Mouse (Mus musculus): ENCODE data around the gene Pacsin2. TPM values are rescaled to one million over a fixed set of nuclear protein-coding genes. Genes with fewer than 3 reads are reported as not detected.

The Pacsin2 gene
- total and polyA plus RNA-seq, 2 experiments: 29.1 to 34.0 TPM

GRCm38 (mm10) chr15:83452219-83452760, 12.1 kb downstream of the Pacsin2 start:
- Histone ChIP-seq H3K27ac (replicated peaks; ENCODE audit: insufficient read depth, low read depth, low read length) (peak overlapping the region; percentile 99), H3K79me2 (ENCODE audit: control insufficient read depth, insufficient read depth, low read length) (peaks cover 32% of the 10 kb centered on the region), H3K27me3 (ENCODE audit: control insufficient read depth, insufficient read depth, low read length) (no peaks in the 10 kb centered on the region), H3K36me3 (ENCODE audit: control insufficient read depth, insufficient read depth, low read length) (no peaks in the 10 kb centered on the region), H3K9ac (ENCODE audit: low read depth, low read length) (peak overlapping the region; percentile 19; the same call in 1 of the 2 replicates), H3K4me3 (ENCODE audit: insufficient read depth, low read depth, low read length) (no peak overlapping the region), H3K4me1 (ENCODE audit: control insufficient read depth, insufficient read depth, low read length) (peaks cover 57% of the 10 kb centered on the region)
- 23% methylated on average over 7 of the region's 7 CpGs for WGBS
- TF ChIP-seq POLR2A (IDR thresholded peaks at IDR 0.05; ENCODE audit: extremely low read depth, insufficient read depth, low read length) (no peak), CTCF (IDR thresholded peaks at IDR 0.05; ENCODE audit: low read depth, low read length) (no peak)
- peak; percentile 96 for DNase-seq (ENCODE audit: extremely low read depth, low read depth, low spot score)

GRCm38 (mm10) chr15:83451621-83452210, 12.7 kb downstream of the Pacsin2 start:
- TF ChIP-seq CTCF (IDR thresholded peaks at IDR 0.05; ENCODE audit: low read depth, low read length): no peak
- no peak for TF ChIP-seq POLR2A (IDR thresholded peaks at IDR 0.05; ENCODE audit: extremely low read depth, insufficient read depth, low read length)
- H3K4me3 ChIP-seq (ENCODE audit: insufficient read depth, low read depth, low read length): no peak overlapping the region
- H3K36me3 ChIP-seq (ENCODE audit: control insufficient read depth, insufficient read depth, low read length): no peaks in the 10 kb centered on the region
- peaks cover 55% of the 10 kb centered on the region for H3K4me1 ChIP-seq (ENCODE audit: control insufficient read depth, insufficient read depth, low read length)
- no peaks in the 10 kb centered on the region for H3K27me3 ChIP-seq (ENCODE audit: control insufficient read depth, insufficient read depth, low read length)
- H3K27ac ChIP-seq (replicated peaks; ENCODE audit: insufficient read depth, low read depth, low read length): peak overlapping the region; percentile 99
- H3K9ac ChIP-seq (ENCODE audit: low read depth, low read length): peak overlapping the region; percentile 19; the same call in 1 of the 2 replicates
- WGBS: 20% methylated on average over 7 of the region's 7 CpGs
- peaks cover 30% of the 10 kb centered on the region for H3K79me2 ChIP-seq (ENCODE audit: control insufficient read depth, insufficient read depth, low read length)
- peak; percentile 100 for DNase-seq (ENCODE audit: extremely low read depth, low read depth, low spot score)

GRCm38 (mm10) chr15:83450007-83450406, 14.4 kb downstream of the Pacsin2 start:
- Histone ChIP-seq H3K36me3 (ENCODE audit: control insufficient read depth, insufficient read depth, low read length) (no peaks in the 10 kb centered on the region), H3K79me2 (ENCODE audit: control insufficient read depth, insufficient read depth, low read length) (peaks cover 41% of the 10 kb centered on the region), H3K27ac (replicated peaks; ENCODE audit: insufficient read depth, low read depth, low read length) (no peak overlapping the region), H3K9ac (ENCODE audit: low read depth, low read length) (no peak overlapping the region), H3K4me1 (ENCODE audit: control insufficient read depth, insufficient read depth, low read length) (peaks cover 61% of the 10 kb centered on the region), H3K27me3 (ENCODE audit: control insufficient read depth, insufficient read depth, low read length) (no peaks in the 10 kb centered on the region), H3K4me3 (ENCODE audit: insufficient read depth, low read depth, low read length) (no peak overlapping the region)
- no peak for DNase-seq (ENCODE audit: extremely low read depth, low read depth, low spot score)
- 92% methylated on average over 2 of the region's 2 CpGs for WGBS
- TF ChIP-seq CTCF (IDR thresholded peaks at IDR 0.05; ENCODE audit: low read depth, low read length): no peak
- TF ChIP-seq POLR2A (IDR thresholded peaks at IDR 0.05; ENCODE audit: extremely low read depth, insufficient read depth, low read length): no peak

GRCm38 (mm10) chr15:83448646-83449045, 15.8 kb downstream of the Pacsin2 start:
- H3K4me1 ChIP-seq (ENCODE audit: control insufficient read depth, insufficient read depth, low read length): peaks cover 61% of the 10 kb centered on the region
- 29% methylated on average over 5 of the region's 5 CpGs for WGBS
- no peak for DNase-seq (ENCODE audit: extremely low read depth, low read depth, low spot score)
- no peaks in the 10 kb centered on the region for H3K27me3 ChIP-seq (ENCODE audit: control insufficient read depth, insufficient read depth, low read length)
- no peak overlapping the region for H3K9ac ChIP-seq (ENCODE audit: low read depth, low read length)
- peak overlapping the region; percentile 68 for H3K27ac ChIP-seq (replicated peaks; ENCODE audit: insufficient read depth, low read depth, low read length)
- H3K79me2 ChIP-seq (ENCODE audit: control insufficient read depth, insufficient read depth, low read length): peaks cover 37% of the 10 kb centered on the region
- H3K4me3 ChIP-seq (ENCODE audit: insufficient read depth, low read depth, low read length): no peak overlapping the region
- H3K36me3 ChIP-seq (ENCODE audit: control insufficient read depth, insufficient read depth, low read length): no peaks in the 10 kb centered on the region
- TF ChIP-seq POLR2A (IDR thresholded peaks at IDR 0.05; ENCODE audit: extremely low read depth, insufficient read depth, low read length) (no peak), CTCF (IDR thresholded peaks at IDR 0.05; ENCODE audit: low read depth, low read length) (no peak)

- Histone ChIP-seq H3K4me1 (ENCODE audit: control insufficient read depth, insufficient read depth, low read length) (peaks cover 58% of the 10 kb centered on the region), H3K9ac (ENCODE audit: low read depth, low read length) (0 out of 2 replicates have a peak overlapping the region, but pooled peaks have one; percentile 56), H3K36me3 (ENCODE audit: control insufficient read depth, insufficient read depth, low read length) (no peaks in the 10 kb centered on the region), H3K79me2 (ENCODE audit: control insufficient read depth, insufficient read depth, low read length) (peaks cover 44% of the 10 kb centered on the region), H3K27me3 (ENCODE audit: control insufficient read depth, insufficient read depth, low read length) (no peaks in the 10 kb centered on the region), H3K27ac (replicated peaks; ENCODE audit: insufficient read depth, low read depth, low read length) (peak overlapping the region; percentile 68), H3K4me3 (ENCODE audit: insufficient read depth, low read depth, low read length) (no peak overlapping the region)
- WGBS: 21% methylated on average over 10 of the region's 10 CpGs
- peak; percentile 79 for DNase-seq (ENCODE audit: extremely low read depth, low read depth, low spot score)
- TF ChIP-seq POLR2A (IDR thresholded peaks at IDR 0.05; ENCODE audit: extremely low read depth, insufficient read depth, low read length) (no peak), CTCF (IDR thresholded peaks at IDR 0.05; ENCODE audit: low read depth, low read length) (no peak)
Measured at GRCm38 (mm10) chr15:83447791-83448544, 16.4 kb downstream of the Pacsin2 start.
